Mouse (Mus musculus) macrophage (primary cell): ENCODE results near the gene Psmb6. TPM values are rescaled to one million over a fixed set of nuclear protein-coding genes. Genes with fewer than 3 reads are reported as not detected.

Experiments used
- H3K27ac ChIP-seq: fragments of 350-480 bp; formaldehyde crosslinking; 2 replicates; pipeline ENCODE4 v1.9.0; 2021
- H3K36me3 ChIP-seq: fragments of 350-480 bp; formaldehyde crosslinking; 2 replicates; pipeline ENCODE4 v1.9.0; 2021; ENCODE audit errors: inconsistent target
- H3K4me3 ChIP-seq: fragments of 350-480 bp; formaldehyde crosslinking; 2 replicates; pipeline ENCODE4 v1.9.0; 2021; ENCODE audit errors: inconsistent target
- H3K79me2 ChIP-seq: fragments of 350-480 bp; formaldehyde crosslinking; 2 replicates; pipeline ENCODE4 v1.9.0; 2021; ENCODE audit errors: inconsistent target
- WGBS: methylation state at CpG from one replicate; pipeline ENCODE4 v1.1.7; 2026; ENCODE audit warnings: inconsistent platforms; ENCODE audit not compliant: missing documents; 5-methylcytosine and 5-hydroxymethylcytosine counted together
- polyA plus RNA-seq: library from polyadenylated mRNA; stranded (reverse); fragments of 250-400 nt; gene quantifications from 3 replicates; pipeline ENCODE4 v1.2.4, GENCODE M21; 2018; ENCODE audit warnings: inconsistent platforms
- total RNA-seq, 78 experiments: library from RNA; depleted of rRNA; stranded (reverse); fragments of 250-400 nt; gene quantifications; 1 replicate in 9 of 78; 2 replicates in 24 of 78; 3 replicates in 43 of 78; 4 replicates in 2 of 78; pipeline ENCODE4 v1.2.4; 2018; ENCODE audit warnings: inconsistent platforms in 56 of 78

The Psmb6 gene
- total RNA-seq (2018; cell fraction: chromatin; rRNA removed), result 100 to 1,000 TPM; 101 to 394 (median 222) TPM
- 100 to 1,000 TPM; 380 to 616 (median 453) TPM for total RNA-seq (2018; cell fraction: cytosol; rRNA removed)
- 100 to 1,000 TPM; 139 to 509 (median 336) TPM for total RNA-seq (2018; cell fraction: nucleus; rRNA removed)
- polyA plus RNA-seq, result 305 to 399 TPM (median 395 TPM) in 3 replicates

GRCm38 (mm10) chr11:70525184-70525678, at the start of gene Psmb6:
Gene Psmb6, plus strand, starts transcription at chr11:70525367.
- H3K27ac ChIP-seq, result peak within 1 kb of the TSS; percentile 79
- WGBS, result 0% methylated on average over 25 of the region's 26 CpGs

GRCm38 (mm10) chr11:70485498-70485897, 39.7 kb upstream of the Psmb6 start:
- no peak overlapping the region for H3K27ac ChIP-seq
- H3K79me2 ChIP-seq, result no peaks in the 10 kb centered on the region
- no peak overlapping the region for H3K4me3 ChIP-seq
- WGBS, result 89% methylated on average over 2 of the region's 2 CpGs
- no peaks in the 10 kb centered on the region for H3K36me3 ChIP-seq

More at GRCm38 (mm10) chr11:70525184-70525678, at the start of gene Psmb6:
- Histone ChIP-seq H3K36me3 (peaks cover 19% of the 10 kb centered on the region), H3K4me3 (peak within 1 kb of the TSS; percentile 97), H3K79me2 (peaks cover 23% of the 10 kb centered on the region)

- Histone ChIP-seq H3K79me2 (no peaks in the 10 kb centered on the region), H3K4me3 (no peak overlapping the region), H3K36me3 (no peaks in the 10 kb centered on the region), H3K27ac (no peak overlapping the region)
- WGBS, result 92% methylated on average over 4 of the region's 4 CpGs
Measured at GRCm38 (mm10) chr11:70487816-70488215, 37.4 kb upstream of the Psmb6 start.

- 81% methylated on average over 3 of the region's 3 CpGs for WGBS
Measured at GRCm38 (mm10) chr11:70489138-70489537, 36.0 kb upstream of the Psmb6 start.

GRCm38 (mm10) chr11:70489684-70490083, 35.5 kb upstream of the Psmb6 start:
- no peak overlapping the region for H3K4me3 ChIP-seq
- H3K27ac ChIP-seq, result peak overlapping the region; percentile 98
- 1% methylated on average over 6 of the region's 6 CpGs for WGBS
- H3K79me2 ChIP-seq, result no peaks in the 10 kb centered on the region
- H3K36me3 ChIP-seq, result no peaks in the 10 kb centered on the region

More at GRCm38 (mm10) chr11:70489138-70489537, 36.0 kb upstream of the Psmb6 start:
- H3K27ac ChIP-seq, result peak overlapping the region; percentile 98
- H3K79me2 ChIP-seq, result no peaks in the 10 kb centered on the region
- no peaks in the 10 kb centered on the region for H3K36me3 ChIP-seq
- H3K4me3 ChIP-seq, result no peak overlapping the region

GRCm38 (mm10) chr11:70499566-70500475, 25.3 kb upstream of the Psmb6 start:
- H3K27ac ChIP-seq, result peak overlapping the region; percentile 41
- H3K79me2 ChIP-seq, result no peaks in the 10 kb centered on the region
- no peaks in the 10 kb centered on the region for H3K36me3 ChIP-seq
- H3K4me3 ChIP-seq, result no peak overlapping the region
- WGBS, result 68% methylated on average over 13 of the region's 14 CpGs

GRCm38 (mm10) chr11:70500476-70500812, 24.7 kb upstream of the Psmb6 start:
- H3K79me2 ChIP-seq, result no peaks in the 10 kb centered on the region
- WGBS, result 100% methylated on average over 1 of the region's 1 CpGs

GRCm38 (mm10) chr11:70502018-70502417, 23.1 kb upstream of the Psmb6 start:
- H3K4me3 ChIP-seq, result no peak overlapping the region
- 94% methylated on average over 3 of the region's 3 CpGs for WGBS
- no peaks in the 10 kb centered on the region for H3K79me2 ChIP-seq
- H3K36me3 ChIP-seq, result no peaks in the 10 kb centered on the region
- no peak overlapping the region for H3K27ac ChIP-seq

More at GRCm38 (mm10) chr11:70500476-70500812, 24.7 kb upstream of the Psmb6 start:
- no peaks in the 10 kb centered on the region for H3K36me3 ChIP-seq
- no peak overlapping the region for H3K4me3 ChIP-seq
- H3K27ac ChIP-seq, result no peak overlapping the region

- Histone ChIP-seq H3K79me2 (no peaks in the 10 kb centered on the region), H3K36me3 (no peaks in the 10 kb centered on the region), H3K27ac (no peak within 1 kb of the TSS), H3K4me3 (no peak within 1 kb of the TSS)
- WGBS, result 70% methylated on average over 9 of the region's 9 CpGs
Measured at GRCm38 (mm10) chr11:70504970-70505369, 20.2 kb upstream of the Psmb6 start, which contains the start of gene Tm4sf5. Gene Tm4sf5, plus strand, starts transcription at chr11:70505244.

- H3K4me3 ChIP-seq, result no peak overlapping the region
- H3K79me2 ChIP-seq, result no peaks in the 10 kb centered on the region
- H3K27ac ChIP-seq, result no peak overlapping the region
- H3K36me3 ChIP-seq, result no peaks in the 10 kb centered on the region
- 33% methylated on average over 4 of the region's 4 CpGs for WGBS
Measured at GRCm38 (mm10) chr11:70506385-70506784, 18.8 kb upstream of the Psmb6 start.

- no peak overlapping the region for H3K4me3 ChIP-seq
- 81% methylated on average over 7 of the region's 7 CpGs for WGBS
- no peaks in the 10 kb centered on the region for H3K79me2 ChIP-seq
- H3K27ac ChIP-seq, result no peak overlapping the region
- H3K36me3 ChIP-seq, result no peaks in the 10 kb centered on the region
Measured at GRCm38 (mm10) chr11:70506962-70507515, 18.1 kb upstream of the Psmb6 start.

- H3K27ac ChIP-seq, result no peak overlapping the region
- no peaks in the 10 kb centered on the region for H3K36me3 ChIP-seq
- no peaks in the 10 kb centered on the region for H3K79me2 ChIP-seq
- no peak overlapping the region for H3K4me3 ChIP-seq
- WGBS, result 19% methylated on average over 19 of the region's 19 CpGs
Measured at GRCm38 (mm10) chr11:70509753-70510564, 15.2 kb upstream of the Psmb6 start.

- no peak overlapping the region for H3K27ac ChIP-seq
- H3K4me3 ChIP-seq, result no peak overlapping the region
- WGBS, result 83% methylated on average over 2 of the region's 2 CpGs
- H3K79me2 ChIP-seq, result no peaks in the 10 kb centered on the region
- no peaks in the 10 kb centered on the region for H3K36me3 ChIP-seq
Measured at GRCm38 (mm10) chr11:70511242-70511641, 13.9 kb upstream of the Psmb6 start.

GRCm38 (mm10) chr11:70511825-70512224, 13.3 kb upstream of the Psmb6 start:
- Histone ChIP-seq H3K36me3 (no peaks in the 10 kb centered on the region), H3K4me3 (no peak overlapping the region), H3K79me2 (no peaks in the 10 kb centered on the region), H3K27ac (no peak overlapping the region)
- 96% methylated on average over 6 of the region's 7 CpGs for WGBS
